Mouse (Mus musculus): ENCODE measurements around the gene Prox1. TPM values are rescaled to one million over a fixed set of nuclear protein-coding genes. Genes with fewer than 3 reads are reported as not detected.

The Prox1 gene
- total RNA-seq, 2 experiments from 2014 or later = 7.3 to 7.4 TPM

DNA sequence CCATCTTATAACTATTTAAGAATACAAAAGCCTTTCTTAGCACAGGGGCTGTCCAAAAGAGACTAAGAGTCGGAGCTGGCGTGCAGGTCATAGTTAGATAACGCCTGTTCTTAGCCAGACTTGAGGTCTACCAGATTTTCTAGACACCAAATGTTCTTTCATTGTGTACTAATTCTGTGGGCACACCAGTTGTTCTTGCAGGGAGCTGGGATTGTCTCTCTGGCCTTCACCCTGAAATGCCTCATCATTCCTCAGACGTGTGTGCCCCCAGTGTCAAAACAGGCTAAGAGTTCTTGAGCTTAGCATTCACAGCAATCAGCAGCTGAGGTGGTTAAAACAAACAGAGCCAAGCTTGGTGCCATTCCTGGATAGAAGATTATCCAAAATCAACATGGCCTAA is 37.6 kb downstream of the Prox1 start:
- intact Hi-C loops (cut with DNase I) = no loop called here
- DNase-seq (ENCODE audit: extremely low spot score in 1 of 2, low spot score in 2 of 2) = no peak
- no peak for TF ChIP-seq CTCF (IDR thresholded peaks at IDR 0.05)
- H3K27ac ChIP-seq = no peak overlapping the region
- H3K4me3 ChIP-seq = no peak overlapping the region

DNA sequence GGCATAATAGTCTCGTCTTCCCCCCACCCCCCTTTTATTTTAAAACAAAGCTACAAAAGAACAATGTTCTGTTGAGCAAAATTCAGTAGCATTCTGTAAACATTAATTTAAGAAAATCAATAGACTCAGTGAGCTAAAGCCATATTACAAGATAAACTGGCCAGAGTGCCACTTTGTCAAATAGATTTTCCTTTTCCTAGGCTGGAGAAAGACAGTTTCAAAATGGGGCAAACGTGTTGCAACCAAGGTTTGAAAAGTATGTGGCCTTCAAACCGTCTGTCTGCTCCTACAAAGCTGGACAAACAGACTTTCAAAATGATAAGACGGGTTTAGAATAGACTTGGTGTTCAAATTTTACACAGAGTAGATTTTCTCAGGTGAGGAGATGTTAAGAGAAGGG is 39.6 kb downstream of the Prox1 start:
- Histone ChIP-seq H3K4me3 (no peak overlapping the region), H3K27ac (no peak overlapping the region)
- no peak for TF ChIP-seq CTCF (IDR thresholded peaks at IDR 0.05)
- intact Hi-C loops (cut with DNase I) = no loop called here
- DNase-seq (ENCODE audit: extremely low spot score in 1 of 2, low spot score in 2 of 2) = no peak

DNA sequence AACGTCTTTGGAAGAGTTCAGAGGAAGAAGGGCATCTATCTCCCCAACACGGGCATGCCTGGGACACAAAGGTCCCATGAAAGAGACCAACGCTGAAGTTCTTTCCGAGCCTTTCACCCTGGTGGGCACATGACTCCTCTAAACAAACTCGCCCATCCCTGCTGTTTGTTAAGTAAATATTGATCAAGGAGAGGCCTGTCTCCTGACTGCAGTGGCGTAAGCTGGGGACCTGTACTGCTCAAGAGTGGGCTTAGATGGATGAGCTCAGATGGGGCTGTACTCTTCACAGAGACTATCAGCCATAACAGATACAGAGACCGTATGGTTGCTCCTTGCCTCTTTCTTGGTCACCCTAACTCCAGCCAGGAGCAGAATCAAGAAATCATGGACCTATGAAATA is 41.0 kb downstream of the Prox1 start:
- Histone ChIP-seq H3K4me3 (no peak overlapping the region), H3K27ac (no peak overlapping the region)
- intact Hi-C loops (cut with DNase I) = no loop called here
- DNase-seq (ENCODE audit: extremely low spot score in 1 of 2, low spot score in 2 of 2) = no peak
- TF ChIP-seq CTCF (IDR thresholded peaks at IDR 0.05) = no peak

DNA sequence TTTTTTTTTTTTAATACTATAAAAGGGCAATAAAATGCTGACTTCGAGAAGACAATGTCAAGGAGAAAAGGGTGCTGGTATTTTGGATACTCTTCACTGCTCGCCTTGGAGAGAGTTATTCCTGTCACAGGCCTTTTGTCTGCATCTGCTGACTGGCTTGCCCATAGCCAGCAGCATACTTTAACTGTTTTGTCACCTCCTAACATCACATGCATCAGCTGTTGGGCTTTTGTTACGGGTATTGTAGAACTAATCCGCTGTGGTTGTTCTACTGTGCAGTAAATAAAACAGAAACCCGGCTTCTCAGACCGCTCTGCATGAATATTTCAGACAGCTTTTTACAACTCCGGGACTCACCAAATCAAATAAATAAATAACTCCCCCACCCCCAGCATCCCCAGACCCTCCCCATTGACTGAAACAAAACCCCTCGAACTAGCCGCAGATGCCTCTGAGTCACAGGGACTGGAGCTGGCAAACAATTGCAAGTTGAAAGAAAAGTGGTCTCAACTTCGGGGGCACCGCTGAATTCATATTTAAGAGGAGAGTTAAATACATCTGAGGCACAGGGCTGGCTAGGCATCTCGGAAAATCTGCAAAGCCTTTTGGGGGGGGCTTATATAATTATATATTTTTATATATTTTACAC is 41.7 kb downstream of the Prox1 start:
- intact Hi-C loops (cut with DNase I) = no loop called here
- Histone ChIP-seq H3K4me3 (no peak overlapping the region), H3K27ac (no peak overlapping the region)
- DNase-seq (ENCODE audit: extremely low spot score in 1 of 2, low spot score in 2 of 2) = no peak
- TF ChIP-seq CTCF (IDR thresholded peaks at IDR 0.05) = no peak

DNA sequence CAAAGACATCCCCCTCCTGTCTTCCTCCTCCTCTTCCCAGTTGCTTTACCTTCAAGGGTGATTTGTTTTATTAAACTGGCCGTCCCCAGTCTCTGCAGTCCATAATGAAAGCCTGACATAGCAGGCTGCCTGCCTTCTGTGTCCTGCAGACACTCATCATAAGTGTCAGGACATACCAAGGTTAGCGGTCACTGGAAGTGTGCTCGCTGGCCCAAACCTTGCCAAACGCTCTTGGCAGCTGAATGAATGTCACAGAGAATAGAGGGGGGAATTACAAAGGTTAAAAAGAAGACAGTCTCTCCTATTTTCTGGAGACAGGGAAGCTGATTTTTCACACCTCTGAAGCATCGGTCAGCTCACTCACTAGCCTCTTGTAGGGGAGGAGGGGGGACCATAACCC is 42.6 kb downstream of the Prox1 start:
- Histone ChIP-seq H3K27ac (no peak overlapping the region), H3K4me3 (no peak overlapping the region)
- no peak for DNase-seq (ENCODE audit: extremely low spot score in 1 of 2, low spot score in 2 of 2)
- no peak for TF ChIP-seq CTCF (IDR thresholded peaks at IDR 0.05)
- intact Hi-C loops (cut with DNase I) = no loop called here

DNA sequence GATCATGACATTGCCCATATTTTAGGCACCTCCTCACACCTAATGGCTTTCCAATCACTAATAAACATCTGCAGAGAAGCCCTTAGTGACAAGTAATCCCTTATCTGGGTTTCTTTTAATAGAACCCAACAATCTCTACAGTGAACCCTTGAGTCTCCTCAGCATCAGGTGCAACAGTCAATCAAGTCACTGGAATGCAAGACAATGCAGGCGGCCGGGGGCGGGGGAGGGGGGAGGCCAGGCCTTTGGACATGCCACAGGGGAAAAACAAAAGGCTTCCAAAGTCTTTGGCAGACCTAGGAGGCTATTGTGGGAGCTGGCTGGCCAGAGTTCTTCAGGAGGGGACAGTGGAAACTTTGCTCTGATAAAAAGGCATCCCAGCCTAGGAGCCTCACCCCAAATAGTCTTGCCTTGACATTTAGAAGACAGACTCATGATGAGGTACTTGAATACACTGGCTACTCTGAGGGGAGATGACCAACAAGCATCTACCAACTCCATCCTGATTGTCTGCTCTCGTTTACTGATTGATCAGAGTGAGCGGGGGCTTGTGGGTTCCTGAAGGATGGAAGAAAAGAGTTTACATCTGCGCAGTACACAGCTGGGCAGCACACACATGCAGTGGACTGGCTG is 43.2 kb downstream of the Prox1 start:
- TF ChIP-seq CTCF (IDR thresholded peaks at IDR 0.05) = no peak
- Histone ChIP-seq H3K4me3 (no peak overlapping the region), H3K27ac (no peak overlapping the region)
- intact Hi-C loops (cut with DNase I) = no loop called here
- DNase-seq (ENCODE audit: extremely low spot score in 1 of 2, low spot score in 2 of 2) = no peak

DNA sequence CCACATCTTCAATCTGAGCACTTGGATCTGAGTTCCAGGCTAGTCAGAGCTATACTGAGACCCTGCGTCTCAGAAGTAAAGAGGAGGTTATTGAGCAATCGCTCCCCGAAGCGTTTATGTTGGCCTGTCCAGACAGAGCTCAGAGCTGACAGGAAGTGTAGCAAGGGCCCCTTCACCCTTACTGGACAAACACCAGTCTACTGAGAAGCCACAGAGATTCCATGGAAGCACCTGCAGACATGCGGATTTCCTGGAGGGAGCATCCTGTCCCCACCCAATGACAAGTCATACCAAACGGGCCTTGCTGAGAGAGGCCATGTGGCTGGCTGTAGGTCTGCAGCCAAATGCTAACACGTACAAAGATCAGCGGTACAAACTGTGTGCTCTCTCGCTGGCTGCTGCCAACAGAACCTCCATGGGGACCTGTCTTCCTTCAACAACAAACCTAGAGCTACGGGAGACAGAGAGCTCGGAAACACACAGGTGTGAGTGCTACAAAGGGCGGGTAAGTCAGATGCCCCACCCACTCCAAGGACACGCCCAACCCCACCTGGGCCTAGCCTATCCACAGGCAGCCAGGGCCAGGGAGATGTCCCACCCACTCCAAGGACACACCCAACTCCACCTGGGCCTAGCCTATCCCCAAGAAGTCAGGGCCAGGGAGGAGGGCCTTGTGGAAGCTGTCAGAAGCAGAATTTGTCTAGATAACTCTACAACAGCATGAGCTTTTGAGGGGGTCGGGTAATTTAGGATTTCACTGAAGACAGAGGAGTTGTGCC is 45.4 kb downstream of the Prox1 start:
- no peak overlapping the region for H3K27ac ChIP-seq
- no peak overlapping the region for H3K4me3 ChIP-seq
- TF ChIP-seq CTCF (IDR thresholded peaks at IDR 0.05) = no peak
- intact Hi-C loops (cut with DNase I) = no loop called here
- DNase-seq (ENCODE audit: extremely low spot score in 1 of 2, low spot score in 2 of 2) = no peak

DNA sequence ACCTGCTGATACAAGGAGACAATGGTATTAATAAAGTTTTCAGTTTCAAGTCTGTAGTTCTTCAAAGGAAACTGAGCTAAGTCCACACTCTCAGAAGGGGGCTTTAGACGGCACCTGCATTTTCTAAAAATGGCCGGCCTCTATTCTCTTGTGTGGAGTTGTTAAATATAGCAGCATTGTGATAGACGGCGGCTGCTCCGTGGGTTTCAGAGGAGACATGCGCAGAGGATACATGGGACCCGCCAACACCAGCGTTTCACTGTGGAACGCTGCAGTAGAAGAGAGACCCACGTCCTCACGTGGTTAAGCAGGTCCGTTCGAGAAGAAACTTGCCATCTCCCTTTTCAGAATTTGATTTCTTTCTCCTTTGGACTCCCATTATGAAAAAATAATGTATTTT is 47.1 kb downstream of the Prox1 start:
- no peak for TF ChIP-seq CTCF (IDR thresholded peaks at IDR 0.05)
- no peak overlapping the region for H3K27ac ChIP-seq
- no peak for DNase-seq (ENCODE audit: extremely low spot score in 1 of 2, low spot score in 2 of 2)
- no peak overlapping the region for H3K4me3 ChIP-seq
- intact Hi-C loops (cut with DNase I) = no loop called here

DNA sequence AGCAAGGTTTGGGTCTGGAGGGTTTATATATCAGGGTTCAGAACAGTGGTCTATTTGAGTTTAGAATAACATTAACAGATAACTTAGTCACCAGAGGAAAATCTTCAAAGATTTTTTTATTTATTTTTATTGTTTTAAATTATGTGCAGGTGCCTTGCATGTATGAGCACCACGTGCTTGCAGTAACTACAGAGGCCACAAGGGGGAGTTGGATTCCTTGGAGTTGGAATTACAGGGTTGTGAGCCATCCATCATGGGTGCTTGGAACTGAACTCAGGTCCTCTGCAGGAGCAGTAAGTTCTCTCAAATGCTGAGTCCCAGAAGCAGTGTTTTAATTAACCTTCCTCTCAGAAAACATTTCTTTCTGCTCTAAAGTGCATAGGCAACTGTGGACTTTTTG is 54.5 kb downstream of the Prox1 start:
- TF ChIP-seq CTCF (IDR thresholded peaks at IDR 0.05) = no peak; the same call in 1 of the 2 replicates
- no peak for DNase-seq (ENCODE audit: extremely low spot score in 1 of 2, low spot score in 2 of 2)
- Histone ChIP-seq H3K4me3 (no peak overlapping the region), H3K27ac (no peak overlapping the region)
- intact Hi-C loops (cut with DNase I) = no loop called here

DNA sequence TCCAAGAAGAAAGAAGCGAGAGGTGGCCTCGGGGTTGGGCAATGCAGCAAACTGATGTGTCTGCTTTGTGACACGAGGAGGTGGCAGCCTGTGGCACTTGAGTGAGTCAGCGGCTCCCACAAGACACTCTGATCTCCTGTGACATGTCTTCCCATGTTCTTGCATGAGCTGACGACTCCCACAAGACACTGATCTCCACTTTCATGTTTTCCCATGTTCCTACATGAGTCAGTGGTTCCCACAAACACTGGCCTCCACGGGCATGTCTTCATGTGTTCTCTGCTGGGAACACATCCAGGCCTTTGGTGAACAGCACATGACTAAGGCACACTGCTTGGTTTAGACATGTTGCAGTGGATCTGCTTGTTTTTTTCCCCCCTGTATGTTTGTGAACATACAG is 58.8 kb downstream of the Prox1 start:
- Histone ChIP-seq H3K4me3 (no peak overlapping the region), H3K27ac (no peak overlapping the region)
- no peak for TF ChIP-seq CTCF (IDR thresholded peaks at IDR 0.05)
- intact Hi-C loops (cut with DNase I) = no loop called here
- DNase-seq (ENCODE audit: extremely low spot score in 1 of 2, low spot score in 2 of 2) = no peak

DNA sequence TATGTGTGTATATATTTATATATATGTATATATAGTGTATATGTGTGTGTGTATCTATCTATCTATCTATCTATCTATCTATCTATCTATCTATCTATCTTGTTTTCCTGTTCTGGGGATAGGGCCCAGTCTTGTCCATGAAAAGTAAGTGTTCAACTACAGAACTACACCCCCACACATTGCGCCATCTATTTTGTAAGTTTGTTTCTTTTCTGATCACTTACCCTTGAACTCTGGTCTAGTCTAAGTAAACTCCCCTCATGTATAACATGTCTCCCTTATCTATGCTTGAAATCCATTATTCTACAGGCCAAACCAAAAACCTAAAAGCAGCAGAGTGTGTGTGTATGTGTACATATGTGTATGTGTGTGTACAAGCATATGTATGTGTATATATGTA is 62.9 kb downstream of the Prox1 start:
- Histone ChIP-seq H3K4me3 (no peak overlapping the region), H3K27ac (no peak overlapping the region)
- no peak for DNase-seq (ENCODE audit: extremely low spot score in 1 of 2, low spot score in 2 of 2)
- intact Hi-C loops (cut with DNase I) = no loop called here
- no peak for TF ChIP-seq CTCF (IDR thresholded peaks at IDR 0.05)

DNA sequence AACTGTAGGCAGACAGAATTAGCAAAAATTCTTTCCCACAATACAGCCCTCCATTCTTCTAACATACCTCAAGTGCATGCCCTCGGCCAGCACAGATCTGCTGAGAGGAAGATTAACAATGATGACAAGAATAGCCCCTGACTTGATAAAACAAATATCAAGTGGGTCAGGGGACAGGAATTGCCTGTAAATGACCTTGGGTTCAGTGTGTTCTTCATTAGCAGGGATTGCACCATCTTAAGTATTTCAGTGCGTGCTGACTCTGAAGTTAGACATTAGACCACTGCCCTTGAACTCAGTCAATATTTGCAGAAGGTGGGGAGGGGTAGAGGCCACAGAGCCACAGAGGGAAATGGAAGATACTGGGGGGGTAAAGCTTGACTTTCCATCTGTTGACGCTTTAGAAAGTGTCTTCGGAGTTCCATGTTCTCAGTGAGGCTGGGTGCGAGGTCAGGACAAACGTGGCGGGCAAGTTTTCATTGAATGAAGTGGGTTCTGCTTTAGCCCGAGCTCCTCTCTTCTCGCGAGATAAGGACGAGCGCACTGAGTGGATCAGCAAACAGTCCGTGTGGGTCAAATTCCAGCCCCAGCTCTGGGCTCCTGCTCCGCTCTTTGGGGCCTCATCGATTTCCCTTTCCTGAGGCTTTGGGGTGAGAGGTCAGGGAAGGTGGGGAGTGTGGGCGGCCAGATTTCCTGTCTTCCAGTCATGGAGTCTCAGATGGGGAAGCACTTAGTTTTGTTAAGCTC is 63.7 kb downstream of the Prox1 start:
- intact Hi-C loops (cut with DNase I) = no loop called here
- TF ChIP-seq CTCF (IDR thresholded peaks at IDR 0.05) = no peak
- H3K4me3 ChIP-seq = no peak overlapping the region
- no peak for DNase-seq (ENCODE audit: extremely low spot score in 1 of 2, low spot score in 2 of 2)
- H3K27ac ChIP-seq = no peak overlapping the region

All from left cerebral cortex, adult 2 months (tissue).